In the genomic region with DNA sequence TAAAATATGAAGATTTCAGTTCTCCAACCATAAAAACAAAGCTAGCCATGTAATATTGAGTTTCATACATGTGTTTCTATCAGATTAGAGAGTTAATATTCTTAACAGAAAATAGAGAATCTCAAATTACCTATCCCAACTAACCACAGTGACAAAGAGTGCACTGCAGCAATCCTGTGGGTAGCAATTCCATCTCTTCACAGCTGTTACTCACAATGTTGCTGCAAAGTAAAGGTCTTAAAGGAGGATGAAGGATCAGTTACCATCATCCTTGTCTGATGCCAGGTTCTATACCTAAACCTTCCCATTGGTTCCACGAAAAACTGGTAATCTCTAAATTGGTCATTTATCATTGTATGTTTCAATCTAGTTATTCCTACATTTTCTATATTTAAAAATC, we compare ENCODE assay signal across 1 mouse cellular context.
TF ChIP-seq lines count a peak whose summit lies in the region.

No protein-coding gene starts in this region.

TF ChIP-seq in CH12.LX, 34 proteins besides CTCF, POLR2A, EP300 and RAD21 (continued from another document):
- TF ChIP-seq NELFE (IDR thresholded peaks at IDR 0.05; ENCODE audit: low read depth, low read length): no peak
- no peak for TF ChIP-seq SMC3 (IDR thresholded peaks at IDR 0.05; ENCODE audit: low read depth, low read length)
TF ChIP-seq in CH12.LX: peak in this region for 0.
